19 mouse cellular contexts compared by ENCODE assay signal in genomic region chr8:114722611-114723010, GRCm38 (mm10).
DNase-seq lines count a peak whose midpoint lies in the region; ATAC-seq and TF ChIP-seq lines count a peak whose summit lies in the region.
"Had no signal": no experiment of that assay in that cellular context is flagged by ENCODE, and none has a peak within 500 bp of the region (broad histone marks: within the 10 kb centered on the region; RNA-seq: fewer than 3 reads in every experiment).

No protein-coding gene starts in this region.

- H3K27me3 ChIP-seq in embryonic facial prominence, embryonic 11.5 days (ENCODE audit: control insufficient read depth, insufficient read depth, low read length): no peaks in the 10 kb centered on the region
- H3K27me3 ChIP-seq in embryonic facial prominence, embryonic 10.5 days (replicated peaks; ENCODE audit: low read depth, poor library complexity, severe bottlenecking): 0 out of 2 replicates have a peak, but pooled peaks cover 10% of the 10 kb centered on the region
- no peaks in the 10 kb centered on the region for H3K27me3 ChIP-seq in kidney, postnatal 0 days (ENCODE audit: insufficient read depth, low read length)
- no peaks in the 10 kb centered on the region for H3K27me3 ChIP-seq in embryonic facial prominence, embryonic 14.5 days (replicated peaks; ENCODE audit: control insufficient read depth, insufficient read depth, low read length)
- H3K27me3 ChIP-seq: CH12.LX; forebrain, embryonic 15.5 days; hindbrain, embryonic 13.5 days had no signal

- no peak overlapping the region for H3K4me2 ChIP-seq in embryonic facial prominence, embryonic 11.5 days (ENCODE audit: low read depth, low read length)
- no peak overlapping the region for H3K4me2 ChIP-seq in kidney, postnatal 0 days (ENCODE audit: low read length)
- no peak overlapping the region for H3K4me2 ChIP-seq in embryonic facial prominence, embryonic 14.5 days (ENCODE audit: low read depth, low read length)
- H3K4me2 ChIP-seq: forebrain, embryonic 15.5 days; hindbrain, embryonic 13.5 days had no signal

- no peak overlapping the region for H3K27ac ChIP-seq in embryonic facial prominence, embryonic 11.5 days (replicated peaks; ENCODE audit: low read depth, low read length)
- H3K27ac ChIP-seq in embryonic facial prominence, embryonic 10.5 days (replicated peaks): no peak overlapping the region
- H3K27ac ChIP-seq in kidney, postnatal 0 days: no peak overlapping the region
- no peak overlapping the region for H3K27ac ChIP-seq in embryonic facial prominence, embryonic 14.5 days (replicated peaks; ENCODE audit: low read depth, low read length)
- H3K27ac ChIP-seq: forebrain, embryonic 15.5 days; heart, embryonic 10.5 days; hindbrain, embryonic 13.5 days; hindbrain, postnatal 0 days had no signal

- no peak overlapping the region for H3K4me3 ChIP-seq in embryonic facial prominence, embryonic 11.5 days (ENCODE audit: low read depth, low read length)
- H3K4me3 ChIP-seq in embryonic facial prominence, embryonic 10.5 days: no peak overlapping the region
- H3K4me3 ChIP-seq in kidney, postnatal 0 days (replicated peaks; ENCODE audit: low read depth, low read length): no peak overlapping the region
- no peak overlapping the region for H3K4me3 ChIP-seq in embryonic facial prominence, embryonic 14.5 days (ENCODE audit: low read depth, low read length)
- H3K4me3 ChIP-seq: forebrain, embryonic 15.5 days; heart, embryonic 10.5 days; hindbrain, embryonic 13.5 days had no signal

- ATAC-seq in embryonic facial prominence, embryonic 11.5 days (replicated peaks; ENCODE audit: insufficient number of reproducible peaks, low FRiP score, low TSS enrichment, low read depth): no peak
- no peak for ATAC-seq in kidney, postnatal 0 days (replicated peaks; ENCODE audit: low FRiP score, low read depth)
- no peak for ATAC-seq in embryonic facial prominence, embryonic 14.5 days (ENCODE audit: low read depth)
- ATAC-seq in megakaryocyte, adult 5-6 weeks (ENCODE audit: poor library complexity, severe bottlenecking): no peak
- ATAC-seq: forebrain, embryonic 15.5 days; hindbrain, postnatal 0 days had no signal

- no peaks in the 10 kb centered on the region for H3K36me3 ChIP-seq in embryonic facial prominence, embryonic 11.5 days (replicated peaks; ENCODE audit: control insufficient read depth, insufficient read depth, low read depth, low read length)
- no peaks in the 10 kb centered on the region for H3K36me3 ChIP-seq in embryonic facial prominence, embryonic 10.5 days (replicated peaks)
- H3K36me3 ChIP-seq in kidney, postnatal 0 days (ENCODE audit: insufficient read depth, low read length): no peaks in the 10 kb centered on the region
- H3K36me3 ChIP-seq in embryonic facial prominence, embryonic 14.5 days (ENCODE audit: control insufficient read depth, insufficient read depth, low read length): no peaks in the 10 kb centered on the region
- H3K36me3 ChIP-seq: forebrain, embryonic 15.5 days; heart, embryonic 10.5 days; hindbrain, embryonic 13.5 days had no signal

- H3K9me3 ChIP-seq in embryonic facial prominence, embryonic 11.5 days (replicated peaks; ENCODE audit: control insufficient read depth, low read length): no peaks in the 10 kb centered on the region
- H3K9me3 ChIP-seq in embryonic facial prominence, embryonic 10.5 days: no peaks in the 10 kb centered on the region
- no peaks in the 10 kb centered on the region for H3K9me3 ChIP-seq in kidney, postnatal 0 days (replicated peaks; ENCODE audit: low read length)
- H3K9me3 ChIP-seq in embryonic facial prominence, embryonic 14.5 days (ENCODE audit: control insufficient read depth, low read length): no peaks in the 10 kb centered on the region
- H3K9me3 ChIP-seq: forebrain, embryonic 15.5 days; heart, embryonic 10.5 days; hindbrain, embryonic 13.5 days had no signal

- no peak for TF ChIP-seq CTCF in kidney, postnatal 0 days (IDR thresholded peaks at IDR 0.05; ENCODE audit: low read depth)

- DNase-seq in embryonic facial prominence, embryonic 11.5 days (ENCODE audit: low spot score): peak; percentile 39
- no peak for DNase-seq in embryonic facial prominence, embryonic 10.5 days (ENCODE audit: low spot score)
- peak; percentile 76 for DNase-seq in kidney, postnatal 0 days (ENCODE audit: low spot score)
- DNase-seq in kidney, postnatal 36 days: no peak
- DNase-seq in adipocyte (ENCODE audit: low spot score): peak; percentile 24
- DNase-seq in embryonic facial prominence, embryonic 14.5 days (ENCODE audit: low spot score): peak; percentile 85
- DNase-seq: adrenal gland, postnatal 10 days; cerebellum, adult 11-12 months; cerebellum, adult 9-10 months; cerebellum, postnatal 25 days; gastrocnemius, postnatal 10 days; heart, adult 18-20 months; heart, postnatal 10 days had no signal

- no peaks in the 10 kb centered on the region for H3K4me1 ChIP-seq in embryonic facial prominence, embryonic 11.5 days (ENCODE audit: control insufficient read depth, insufficient read depth, low read length)
- 0 out of 2 replicates have a peak, but pooled peaks cover 10% of the 10 kb centered on the region for H3K4me1 ChIP-seq in embryonic facial prominence, embryonic 10.5 days
- no peaks in the 10 kb centered on the region for H3K4me1 ChIP-seq in kidney, postnatal 0 days (replicated peaks; ENCODE audit: insufficient read depth, low read length)
- peaks cover 14% of the 10 kb centered on the region for H3K4me1 ChIP-seq in embryonic facial prominence, embryonic 14.5 days (ENCODE audit: control insufficient read depth, insufficient read depth, low read length)
- H3K4me1 ChIP-seq: forebrain, embryonic 15.5 days; heart, embryonic 10.5 days; hindbrain, embryonic 13.5 days had no signal

- 52% methylated on average over 5 of the region's 5 CpGs for WGBS in embryonic facial prominence, embryonic 11.5 days
- 57% methylated on average over 5 of the region's 5 CpGs for WGBS in embryonic facial prominence, embryonic 10.5 days
- WGBS in kidney, postnatal 0 days: 16% methylated on average over 5 of the region's 5 CpGs
- 27% methylated on average over 5 of the region's 5 CpGs for WGBS in embryonic facial prominence, embryonic 14.5 days

- H3K9ac ChIP-seq in embryonic facial prominence, embryonic 11.5 days (replicated peaks; ENCODE audit: low read length): no peak overlapping the region
- H3K9ac ChIP-seq in kidney, postnatal 0 days (ENCODE audit: low read depth, low read length): no peak overlapping the region
- no peak overlapping the region for H3K9ac ChIP-seq in embryonic facial prominence, embryonic 14.5 days (ENCODE audit: low read depth, low read length)
- H3K9ac ChIP-seq: forebrain, embryonic 15.5 days; hindbrain, embryonic 13.5 days had no signal

Comparison
In these comparisons a context has a peak if more than half of its experiments do, and no peak if none do; other contexts are left out.
1. DNase-seq: peak in embryonic facial prominence, embryonic 11.5 days (single experiment), kidney, postnatal 0 days (single experiment), adipocyte (single experiment) and embryonic facial prominence, embryonic 14.5 days (single experiment); none in embryonic facial prominence, embryonic 10.5 days (single experiment) and kidney, postnatal 36 days (0 of 2).